Mouse (Mus musculus): Measurements from ENCODE around the gene Gcn1l1. TPM values are rescaled to one million over a fixed set of nuclear protein-coding genes. Genes with fewer than 3 reads are reported as not detected.

Gene Gcn1l1
- polyA plus RNA-seq, 1 experiment: 131 TPM

GRCm38 (mm10) chr5:115529742-115530446 lies 35.2 kb upstream of the Gcn1l1 start:
- no peak for TF ChIP-seq GATA1 (IDR thresholded peaks at IDR 0.05; ENCODE audit: low read length)

GRCm38 (mm10) chr5:115530447-115530809 lies 34.6 kb upstream of the Gcn1l1 start:
- no peak for TF ChIP-seq GATA1 (IDR thresholded peaks at IDR 0.05; ENCODE audit: low read length)

GRCm38 (mm10) chr5:115531671-115532270 lies 33.3 kb upstream of the Gcn1l1 start:
- TF ChIP-seq GATA1 (IDR thresholded peaks at IDR 0.05; ENCODE audit: low read length): no peak

- TF ChIP-seq GATA1 (IDR thresholded peaks at IDR 0.05; ENCODE audit: low read length): no peak
Observed at GRCm38 (mm10) chr5:115534290-115534731, 30.7 kb upstream of the Gcn1l1 start.

- no peak for TF ChIP-seq GATA1 (IDR thresholded peaks at IDR 0.05; ENCODE audit: low read length)
Observed at GRCm38 (mm10) chr5:115534856-115535255, 30.2 kb upstream of the Gcn1l1 start.

- no peak for TF ChIP-seq GATA1 (IDR thresholded peaks at IDR 0.05; ENCODE audit: low read length)
Observed at GRCm38 (mm10) chr5:115535635-115536034, 29.4 kb upstream of the Gcn1l1 start.

- TF ChIP-seq GATA1 (IDR thresholded peaks at IDR 0.05; ENCODE audit: low read length): no peak
Observed at GRCm38 (mm10) chr5:115538017-115538692, 26.9 kb upstream of the Gcn1l1 start.

GRCm38 (mm10) chr5:115538693-115539043 lies 26.4 kb upstream of the Gcn1l1 start:
- no peak for TF ChIP-seq GATA1 (IDR thresholded peaks at IDR 0.05; ENCODE audit: low read length)

GRCm38 (mm10) chr5:115542635-115543384 lies 22.2 kb upstream of the Gcn1l1 start:
- TF ChIP-seq GATA1 (IDR thresholded peaks at IDR 0.05; ENCODE audit: low read length): no peak

- no peak for TF ChIP-seq GATA1 (IDR thresholded peaks at IDR 0.05; ENCODE audit: low read length)
Observed at GRCm38 (mm10) chr5:115543509-115544253, 21.4 kb upstream of the Gcn1l1 start.

- no peak for TF ChIP-seq GATA1 (IDR thresholded peaks at IDR 0.05; ENCODE audit: low read length)
Observed at GRCm38 (mm10) chr5:115544655-115545185, 20.3 kb upstream of the Gcn1l1 start.

GRCm38 (mm10) chr5:115545636-115546035 lies 19.4 kb upstream of the Gcn1l1 start:
- TF ChIP-seq GATA1 (IDR thresholded peaks at IDR 0.05; ENCODE audit: low read length): no peak

GRCm38 (mm10) chr5:115546536-115546935 lies 18.5 kb upstream of the Gcn1l1 start:
- no peak for TF ChIP-seq GATA1 (IDR thresholded peaks at IDR 0.05; ENCODE audit: low read length)

GRCm38 (mm10) chr5:115547014-115547413 lies 18.0 kb upstream of the Gcn1l1 start:
- TF ChIP-seq GATA1 (IDR thresholded peaks at IDR 0.05; ENCODE audit: low read length): no peak

- no peak for TF ChIP-seq GATA1 (IDR thresholded peaks at IDR 0.05; ENCODE audit: low read length)
Observed at GRCm38 (mm10) chr5:115547421-115547820, 17.6 kb upstream of the Gcn1l1 start.

Data from G1E-ER4 (cell line).